Mouse (Mus musculus) lung, postnatal 0 days (tissue): ENCODE measurements around the gene Upb1. TPM values are rescaled to one million over a fixed set of nuclear protein-coding genes. Genes with fewer than 3 reads are reported as not detected.
"Not testable (repeated sequence)": the region's sequence is repeated elsewhere in the genome, so short reads cannot be mapped to it uniquely, and the experiment has no call there.

ENCODE experiments used
- ATAC-seq: fragments of 200-750 bp; cut with Nextera tagmentation; 2 replicates; pipeline ENCODE4 v1.8.0; 2017; ENCODE audit warnings: moderate library complexity
- DNase-seq: peaks from one replicate; pipeline ENCODE4 v3.0.0-alpha.2; 2016; ENCODE audit warnings: low spot score
- H3K27ac ChIP-seq: fragments of 300-500 bp; sonication (generic); 2 replicates; pipeline ENCODE4 v1.5.1; 2014; ENCODE audit warnings: antibody characterized with exemption, mild to moderate bottlenecking, low read length, mixed read lengths
- H3K27me3 ChIP-seq: fragments of 300-500 bp; sonication (generic); replicated peaks from 2 replicates; pipeline ENCODE4 v1.6.1; 2014; ENCODE audit warnings: low read length, mixed read lengths; ENCODE audit not compliant: insufficient read depth
- H3K36me3 ChIP-seq: fragments of 300-500 bp; sonication (generic); 2 replicates; pipeline ENCODE4 v1.6.1; 2014; ENCODE audit warnings: low read length, mixed read lengths; ENCODE audit not compliant: insufficient read depth
- H3K4me1 ChIP-seq: fragments of 300-500 bp; sonication (generic); 2 replicates; pipeline ENCODE4 v1.6.1; 2014; ENCODE audit warnings: antibody characterized with exemption, low read depth, low read length, mixed read lengths; ENCODE audit not compliant: insufficient read depth
- H3K4me2 ChIP-seq: fragments of 300-500 bp; sonication (generic); replicated peaks from 2 replicates; pipeline ENCODE4 v1.6.1; 2014; ENCODE audit warnings: low read depth, mild to moderate bottlenecking, low read length, moderate library complexity, mixed read lengths
- H3K4me3 ChIP-seq: fragments of 300-500 bp; sonication (generic); 2 replicates; pipeline ENCODE4 v1.5.1; 2014; ENCODE audit warnings: low read depth, low read length
- H3K9ac ChIP-seq: fragments of 300-500 bp; sonication (generic); replicated peaks from 2 replicates; pipeline ENCODE4 v1.6.1; 2014; ENCODE audit warnings: low read depth, mild to moderate bottlenecking
- H3K9me3 ChIP-seq: fragments of 300-500 bp; sonication (generic); 2 replicates; pipeline ENCODE4 v1.6.1; 2016; ENCODE audit warnings: low read length, mixed read lengths
- CTCF ChIP-seq: IDR thresholded peaks from 2 replicates; pipeline ENCODE4 v1.5.1; 2016; ENCODE audit warnings: antibody characterized with exemption, mild to moderate bottlenecking
- EP300 ChIP-seq: IDR thresholded peaks from 2 replicates; pipeline ENCODE4 v1.6.1; 2016; ENCODE audit warnings: antibody characterized with exemption, mild to moderate bottlenecking, control low read depth
- WGBS: fragments of 180-500 bp; shearing (Covaris S2); extraction: QIAGEN DNeasy Blood & Tissue Kit; methylation state at CpG from one replicate; pipeline ENCODE4 v1.1.7; 2014; 5-methylcytosine and 5-hydroxymethylcytosine counted together
- polyA plus RNA-seq: library from polyadenylated mRNA; unstranded; fragments of >200 nt; fragmentation: Nextera tagmentation; extraction: Ambion mirVana; gene quantifications from 2 replicates; pipeline ENCODE4 v1.2.1, GENCODE M21; 2015

The Upb1 gene
- polyA plus RNA-seq, result 0.27 and 0.33 TPM in 2 replicates

DNA sequence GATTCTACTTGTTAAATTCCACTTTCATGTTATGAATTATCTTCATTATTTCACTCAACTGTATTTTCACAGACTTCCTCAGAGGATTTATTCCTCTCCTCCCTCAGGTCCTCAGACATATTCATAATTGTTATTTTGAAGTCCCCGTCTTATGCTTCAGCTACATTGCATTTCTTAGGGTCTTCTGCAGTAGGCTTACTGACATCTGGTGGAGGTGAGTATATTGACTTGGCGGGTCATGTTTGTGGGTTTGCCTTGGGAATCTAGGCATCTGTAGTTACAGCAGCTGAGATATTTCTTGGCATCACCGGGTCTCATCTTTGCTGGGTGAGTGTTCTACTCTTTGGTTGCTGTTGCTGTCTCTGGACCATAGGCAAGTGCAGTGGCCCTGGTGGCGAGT lies at the start of gene Upb1:
Gene Upb1, plus strand, starts transcription at position 158 of the 400 bp plus-strand sequence.
- WGBS, result 65% methylated on average over 4 of the region's 4 CpGs
- TF ChIP-seq CTCF, result peak; percentile 51
- TF ChIP-seq EP300, result no peak

DNA sequence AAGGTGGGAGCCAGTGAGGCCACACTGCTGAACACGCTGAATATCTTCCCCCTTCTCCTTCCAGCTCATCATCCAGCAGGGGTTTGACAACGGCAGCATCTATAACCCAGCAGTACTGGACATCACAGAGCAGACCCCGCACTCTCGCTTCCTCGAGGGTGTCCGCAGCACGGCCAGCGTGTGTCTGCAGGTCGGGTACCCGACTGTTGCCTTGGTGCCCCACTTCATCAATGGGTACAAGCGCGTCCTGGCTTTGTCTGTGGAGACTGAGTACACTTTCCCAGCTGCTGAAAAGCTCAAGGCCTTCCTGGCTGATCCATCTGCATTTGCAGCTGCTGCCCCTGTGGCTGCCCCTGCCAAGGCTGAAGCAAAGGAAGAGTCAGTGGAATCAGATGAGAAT lies 48.4 kb upstream of the Upb1 start:
- ATAC-seq, result no peak

More for the DNA sequence above, at the start of gene Upb1:
- ATAC-seq (no peak), DNase-seq (no peak)
- Histone ChIP-seq H3K27me3 (no peaks in the 10 kb centered on the region), H3K9ac (no peak within 1 kb of the TSS), H3K9me3 (no peaks in the 10 kb centered on the region), H3K4me1 (no peaks in the 10 kb centered on the region), H3K4me3 (no peak within 1 kb of the TSS), H3K4me2 (no peak within 1 kb of the TSS), H3K36me3 (no peaks in the 10 kb centered on the region), H3K27ac (no peak within 1 kb of the TSS)

DNA sequence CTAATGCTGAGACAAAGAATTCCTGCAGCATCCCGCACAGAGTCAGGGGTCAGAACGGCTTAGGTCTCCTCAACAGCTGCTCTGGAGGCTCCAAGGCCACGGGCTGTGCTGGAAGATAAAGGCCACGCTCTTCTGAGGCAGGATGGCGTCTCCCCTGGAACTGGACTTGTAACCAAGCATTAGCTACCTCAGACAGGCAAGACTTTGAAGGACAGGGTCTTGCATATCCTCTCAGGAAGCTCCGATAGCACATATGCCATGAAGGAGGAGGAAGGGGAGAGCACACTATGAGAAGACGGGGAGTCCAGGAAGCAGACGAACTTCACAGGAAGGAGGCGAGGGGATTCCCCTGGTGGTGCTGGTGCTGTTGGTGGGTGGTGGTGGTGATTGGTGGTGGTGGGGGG lies 47.1 kb upstream of the Upb1 start:
- not testable (repeated sequence) for H3K27me3 ChIP-seq, H3K4me1 ChIP-seq, H3K9ac ChIP-seq, H3K27ac ChIP-seq, H3K36me3 ChIP-seq, H3K9me3 ChIP-seq, H3K4me3 ChIP-seq, H3K4me2 ChIP-seq
- WGBS, result 48% methylated on average over 5 of the region's 9 CpGs
- DNase-seq, result peak; percentile 8
- peak; percentile 44 for ATAC-seq

More for the DNA sequence above, 48.4 kb upstream of the Upb1 start:
- TF ChIP-seq EP300 (no peak), CTCF (no peak)
- no peak overlapping the region for H3K4me3 ChIP-seq
- no peaks in the 10 kb centered on the region for H3K36me3 ChIP-seq
- no peak for DNase-seq
- no peaks in the 10 kb centered on the region for H3K9me3 ChIP-seq
- 93% methylated on average over 12 of the region's 12 CpGs for WGBS
- no peaks in the 10 kb centered on the region for H3K4me1 ChIP-seq
- H3K27me3 ChIP-seq, result no peaks in the 10 kb centered on the region
- no peak overlapping the region for H3K4me2 ChIP-seq
- no peak overlapping the region for H3K9ac ChIP-seq
- H3K27ac ChIP-seq, result no peak overlapping the region

DNA sequence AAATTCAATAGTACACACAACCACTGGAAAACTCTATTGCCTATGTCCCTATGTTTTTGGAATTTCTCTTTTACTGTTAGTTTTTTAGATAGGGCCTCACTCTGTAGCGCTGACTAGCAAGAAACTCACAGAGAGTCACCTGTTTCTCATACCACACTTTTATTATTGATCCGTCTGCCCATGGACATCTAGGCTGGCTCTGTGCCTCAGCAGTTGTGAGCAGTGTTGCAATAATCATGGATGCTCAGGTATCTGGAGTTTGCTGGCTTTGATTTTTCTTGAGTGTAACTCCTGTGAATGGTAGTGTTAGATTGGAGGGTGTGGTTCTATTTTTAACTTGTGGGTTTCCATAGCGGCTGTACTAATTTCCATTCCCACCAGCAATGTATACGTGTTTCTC lies 45.6 kb upstream of the Upb1 start:
- no peak overlapping the region for H3K27ac ChIP-seq
- TF ChIP-seq CTCF (no peak), EP300 (no peak)
- WGBS, result 66% methylated on average over 4 of the region's 4 CpGs
- DNase-seq (no peak), ATAC-seq (no peak)
- H3K9ac ChIP-seq, result no peak overlapping the region
- H3K4me3 ChIP-seq, result no peak overlapping the region
- H3K4me1 ChIP-seq, result no peaks in the 10 kb centered on the region
- H3K4me2 ChIP-seq, result no peak overlapping the region
- H3K36me3 ChIP-seq, result no peaks in the 10 kb centered on the region
- H3K27me3 ChIP-seq, result no peaks in the 10 kb centered on the region
- no peaks in the 10 kb centered on the region for H3K9me3 ChIP-seq

DNA sequence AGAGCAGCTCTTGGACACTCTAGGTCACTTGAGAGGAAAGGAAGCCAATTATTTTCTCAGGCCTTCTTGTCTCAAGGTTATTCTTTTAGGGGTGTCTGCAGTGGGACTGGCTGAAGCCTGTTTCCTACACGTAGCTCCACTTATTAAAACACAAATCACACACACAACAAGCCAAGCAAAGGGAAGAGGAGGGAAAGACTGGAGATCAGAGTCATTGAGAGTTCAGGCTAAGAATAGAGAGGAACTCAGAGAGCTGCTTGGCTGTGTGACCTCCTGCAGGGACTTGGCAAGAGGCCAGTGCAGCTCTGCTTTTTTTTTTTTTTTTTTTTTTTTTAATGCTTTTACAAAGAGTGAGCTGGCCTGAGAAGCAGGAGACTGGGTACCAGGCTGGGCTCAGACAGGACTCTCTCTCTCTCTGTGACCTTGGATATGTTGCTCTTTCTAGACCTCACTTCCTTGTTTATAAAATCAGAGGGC lies 36.7 kb upstream of the Upb1 start:
- peak; percentile 75 for DNase-seq
- H3K4me1 ChIP-seq, H3K9me3 ChIP-seq, H3K4me2 ChIP-seq, H3K4me3 ChIP-seq, H3K27ac ChIP-seq, H3K36me3 ChIP-seq, H3K9ac ChIP-seq, H3K27me3 ChIP-seq: not testable (repeated sequence)
- ATAC-seq, result peak; percentile 76
- 5% methylated on average over 1 of the region's 1 CpGs for WGBS
- TF ChIP-seq EP300, result 0 out of 2 replicates have a peak, but pooled peaks have one; percentile 22

DNA sequence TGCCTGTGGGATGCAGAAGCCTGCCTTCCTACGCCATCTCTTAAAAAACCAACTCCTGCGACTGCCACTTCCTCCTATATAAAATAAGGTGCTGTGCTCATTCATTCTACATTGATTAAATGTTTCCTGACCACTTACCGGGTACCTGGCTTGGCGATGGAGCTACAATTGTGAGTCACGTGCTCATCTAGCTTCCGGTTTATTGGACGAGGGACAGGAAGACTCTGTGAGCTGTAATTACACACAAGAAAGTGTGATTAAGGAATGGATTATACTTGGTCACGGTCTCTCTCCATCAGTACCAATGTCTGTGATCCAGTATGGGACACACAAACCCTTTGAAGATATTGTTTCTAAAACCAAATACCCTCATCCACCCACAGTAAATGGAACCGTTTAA lies 36.1 kb upstream of the Upb1 start:
- ATAC-seq (no peak), DNase-seq (no peak)
- H3K9ac ChIP-seq, result no peak overlapping the region
- H3K27me3 ChIP-seq, result no peaks in the 10 kb centered on the region
- no peak for TF ChIP-seq CTCF
- TF ChIP-seq EP300, result no peak
- H3K27ac ChIP-seq, result no peak overlapping the region
- no peak overlapping the region for H3K4me3 ChIP-seq
- no peaks in the 10 kb centered on the region for H3K36me3 ChIP-seq
- no peaks in the 10 kb centered on the region for H3K9me3 ChIP-seq
- no peaks in the 10 kb centered on the region for H3K4me1 ChIP-seq
- 63% methylated on average over 9 of the region's 9 CpGs for WGBS
- no peak overlapping the region for H3K4me2 ChIP-seq

DNA sequence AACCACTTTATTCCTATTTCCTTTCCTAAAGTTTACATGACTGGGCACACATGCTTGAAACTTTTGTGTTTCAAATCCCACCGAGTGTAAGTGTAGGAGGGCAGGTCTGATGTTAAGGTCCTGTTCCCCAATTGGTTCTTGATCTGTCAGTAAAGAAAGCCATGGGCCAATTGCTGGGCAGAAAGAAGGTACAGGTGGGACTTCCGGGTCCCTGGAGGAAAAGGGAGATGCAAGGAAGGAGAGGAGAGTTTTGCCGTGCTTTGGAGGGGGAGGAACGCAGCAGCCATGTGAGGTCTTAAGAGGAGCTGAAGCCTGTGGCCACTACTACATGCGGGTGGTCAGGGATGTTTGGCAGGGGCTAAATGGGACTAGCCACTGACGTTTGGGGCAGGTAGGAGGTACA lies 35.7 kb upstream of the Upb1 start:
- 58% methylated on average over 6 of the region's 6 CpGs for WGBS
- Histone ChIP-seq H3K4me1 (no peaks in the 10 kb centered on the region), H3K4me2 (no peak overlapping the region), H3K36me3 (no peaks in the 10 kb centered on the region), H3K9ac (no peak overlapping the region), H3K4me3 (no peak overlapping the region), H3K27me3 (no peaks in the 10 kb centered on the region), H3K27ac (no peak overlapping the region), H3K9me3 (no peaks in the 10 kb centered on the region)
- DNase-seq (peak; percentile 5), ATAC-seq (no peak)
- no peak for TF ChIP-seq EP300
- no peak for TF ChIP-seq CTCF

DNA sequence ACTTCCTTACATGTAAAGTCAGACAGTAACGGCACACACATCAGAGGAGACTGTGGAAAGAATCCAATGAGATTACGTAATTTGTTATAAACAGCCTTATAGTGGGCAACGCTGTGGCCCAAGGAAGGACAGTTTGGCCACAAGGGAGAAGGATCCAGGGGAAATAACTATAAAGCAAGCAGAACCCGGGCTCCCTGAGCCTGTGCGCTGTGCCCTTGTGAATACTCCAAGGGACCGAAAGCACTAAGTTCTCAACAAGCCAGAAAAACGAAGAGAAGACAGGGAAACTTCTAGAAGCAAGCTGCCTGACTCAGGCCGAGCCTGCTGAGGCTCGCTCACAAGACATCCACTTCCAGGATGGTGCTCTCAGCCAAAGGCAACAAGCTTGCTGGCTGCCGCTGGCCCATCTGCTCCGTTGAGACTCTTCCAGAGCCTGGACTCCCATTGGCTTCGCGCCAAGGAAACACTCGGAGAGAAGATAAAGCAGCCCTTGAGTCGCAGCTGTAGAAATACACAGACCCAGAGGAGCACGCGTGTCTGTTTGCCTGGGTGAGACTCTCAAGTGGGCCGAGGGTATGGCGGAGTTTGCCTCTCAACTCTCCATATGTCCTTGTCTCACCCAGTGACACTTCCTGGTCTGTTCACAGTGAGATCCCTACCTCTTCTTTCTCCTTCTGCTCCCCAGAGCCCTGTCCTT lies 27.1 kb upstream of the Upb1 start:
- WGBS, result 28% methylated on average over 12 of the region's 19 CpGs
- peak; percentile 82 for ATAC-seq
- H3K36me3 ChIP-seq, H3K9me3 ChIP-seq, H3K4me2 ChIP-seq, H3K27ac ChIP-seq, H3K4me3 ChIP-seq, H3K9ac ChIP-seq, H3K4me1 ChIP-seq, H3K27me3 ChIP-seq: not testable (repeated sequence)
- DNase-seq, result peak; percentile 65
